Mouse (Mus musculus) lung, postnatal 0 days (tissue): Measurements from ENCODE around the gene Ethe1. TPM values are rescaled to one million over a fixed set of nuclear protein-coding genes. Genes with fewer than 3 reads are reported as not detected.
A peak's percentile ranks its signal among the peaks of the same experiment; 100 is the strongest.

Source experiments
- ATAC-seq: fragments of 200-750 bp; cut with Nextera tagmentation; 2 replicates; pipeline ENCODE4 v1.8.0; 2017; ENCODE audit warnings: moderate library complexity
- DNase-seq: peaks from one replicate; pipeline ENCODE4 v3.0.0-alpha.2; 2016; ENCODE audit warnings: low spot score
- H3K27ac ChIP-seq: fragments of 300-500 bp; sonication (generic); 2 replicates; pipeline ENCODE4 v1.5.1; 2014; ENCODE audit warnings: antibody characterized with exemption, mild to moderate bottlenecking, low read length, mixed read lengths
- H3K27me3 ChIP-seq: fragments of 300-500 bp; sonication (generic); replicated peaks from 2 replicates; pipeline ENCODE4 v1.6.1; 2014; ENCODE audit warnings: low read length, mixed read lengths; ENCODE audit not compliant: insufficient read depth
- H3K36me3 ChIP-seq: fragments of 300-500 bp; sonication (generic); 2 replicates; pipeline ENCODE4 v1.6.1; 2014; ENCODE audit warnings: low read length, mixed read lengths; ENCODE audit not compliant: insufficient read depth
- H3K4me1 ChIP-seq: fragments of 300-500 bp; sonication (generic); 2 replicates; pipeline ENCODE4 v1.6.1; 2014; ENCODE audit warnings: antibody characterized with exemption, low read depth, low read length, mixed read lengths; ENCODE audit not compliant: insufficient read depth
- H3K4me2 ChIP-seq: fragments of 300-500 bp; sonication (generic); replicated peaks from 2 replicates; pipeline ENCODE4 v1.6.1; 2014; ENCODE audit warnings: low read depth, mild to moderate bottlenecking, low read length, moderate library complexity, mixed read lengths
- H3K4me3 ChIP-seq: fragments of 300-500 bp; sonication (generic); 2 replicates; pipeline ENCODE4 v1.5.1; 2014; ENCODE audit warnings: low read depth, low read length
- H3K9ac ChIP-seq: fragments of 300-500 bp; sonication (generic); replicated peaks from 2 replicates; pipeline ENCODE4 v1.6.1; 2014; ENCODE audit warnings: low read depth, mild to moderate bottlenecking
- H3K9me3 ChIP-seq: fragments of 300-500 bp; sonication (generic); 2 replicates; pipeline ENCODE4 v1.6.1; 2016; ENCODE audit warnings: low read length, mixed read lengths
- CTCF ChIP-seq: IDR thresholded peaks from 2 replicates; pipeline ENCODE4 v1.5.1; 2016; ENCODE audit warnings: antibody characterized with exemption, mild to moderate bottlenecking
- EP300 ChIP-seq: IDR thresholded peaks from 2 replicates; pipeline ENCODE4 v1.6.1; 2016; ENCODE audit warnings: antibody characterized with exemption, mild to moderate bottlenecking, control low read depth
- WGBS: fragments of 180-500 bp; shearing (Covaris S2); extraction: QIAGEN DNeasy Blood & Tissue Kit; methylation state at CpG from one replicate; pipeline ENCODE4 v1.1.7; 2014; 5-methylcytosine and 5-hydroxymethylcytosine counted together
- polyA plus RNA-seq: library from polyadenylated mRNA; unstranded; fragments of >200 nt; fragmentation: Nextera tagmentation; extraction: Ambion mirVana; gene quantifications from 2 replicates; pipeline ENCODE4 v1.2.1, GENCODE M21; 2015

Gene Ethe1
- polyA plus RNA-seq, 1 experiment from 2014 or later: 13.4 TPM

- Histone ChIP-seq H3K36me3 (no peaks in the 10 kb centered on the region), H3K27ac (no peak overlapping the region), H3K4me3 (no peak overlapping the region), H3K4me2 (no peak overlapping the region), H3K9me3 (no peaks in the 10 kb centered on the region), H3K4me1 (no peaks in the 10 kb centered on the region), H3K27me3 (no peaks in the 10 kb centered on the region), H3K9ac (no peak overlapping the region)
- ATAC-seq (no peak), DNase-seq (no peak)
- 75% methylated on average over 2 of the region's 2 CpGs for WGBS
- TF ChIP-seq CTCF: no peak
- TF ChIP-seq EP300: no peak
Observed at GRCm38 (mm10) chr7:24595464-24595863, 8.1 kb downstream of the Ethe1 start.

- no peaks in the 10 kb centered on the region for H3K4me1 ChIP-seq
- H3K27me3 ChIP-seq: no peaks in the 10 kb centered on the region
- H3K4me3 ChIP-seq: no peak overlapping the region
- DNase-seq: no peak
- no peak overlapping the region for H3K9ac ChIP-seq
- TF ChIP-seq EP300: no peak
- TF ChIP-seq CTCF: no peak
- ATAC-seq: no peak
- no peaks in the 10 kb centered on the region for H3K36me3 ChIP-seq
- H3K4me2 ChIP-seq: no peak overlapping the region
- no peak overlapping the region for H3K27ac ChIP-seq
- H3K9me3 ChIP-seq: no peaks in the 10 kb centered on the region
- WGBS: 62% methylated on average over 4 of the region's 4 CpGs
Observed at GRCm38 (mm10) chr7:24598121-24598520, 10.8 kb downstream of the Ethe1 start.

- no peaks in the 10 kb centered on the region for H3K9me3 ChIP-seq
- H3K36me3 ChIP-seq: no peaks in the 10 kb centered on the region
- no peaks in the 10 kb centered on the region for H3K4me1 ChIP-seq
- peak; percentile 21 for DNase-seq
- H3K9ac ChIP-seq: no peak overlapping the region
- no peak overlapping the region for H3K4me2 ChIP-seq
- 57% methylated on average over 15 of the region's 15 CpGs for WGBS
- H3K4me3 ChIP-seq: no peak overlapping the region
- TF ChIP-seq EP300: no peak
- peak; percentile 45 for TF ChIP-seq CTCF
- ATAC-seq: peak; percentile 19; the same call in 1 of the 2 replicates
- no peaks in the 10 kb centered on the region for H3K27me3 ChIP-seq
- H3K27ac ChIP-seq: no peak overlapping the region
Observed at GRCm38 (mm10) chr7:24599211-24600067, 12.1 kb downstream of the Ethe1 start.

- peak; percentile 100 for TF ChIP-seq CTCF
- TF ChIP-seq EP300: no peak
- Histone ChIP-seq H3K4me2 (0 out of 2 replicates have a peak overlapping the region, but pooled peaks have one; percentile 19), H3K27ac (no peak overlapping the region), H3K4me3 (no peak overlapping the region), H3K36me3 (no peaks in the 10 kb centered on the region), H3K4me1 (no peaks in the 10 kb centered on the region), H3K9me3 (no peaks in the 10 kb centered on the region), H3K9ac (no peak overlapping the region), H3K27me3 (no peaks in the 10 kb centered on the region)
- WGBS: 5% methylated on average over 13 of the region's 13 CpGs
- ATAC-seq: peak; percentile 92
- peak; percentile 96 for DNase-seq
Observed at GRCm38 (mm10) chr7:24600941-24601597, 13.7 kb downstream of the Ethe1 start.

- Histone ChIP-seq H3K4me1 (no peaks in the 10 kb centered on the region), H3K9ac (no peak overlapping the region), H3K4me3 (no peak overlapping the region), H3K27ac (no peak overlapping the region), H3K4me2 (no peak overlapping the region), H3K36me3 (no peaks in the 10 kb centered on the region), H3K27me3 (peaks cover 5% of the 10 kb centered on the region; the same call in 1 of the 2 replicates), H3K9me3 (no peaks in the 10 kb centered on the region)
- WGBS: 71% methylated on average over 7 of the region's 7 CpGs
- ATAC-seq: no peak
- DNase-seq: no peak
- TF ChIP-seq CTCF (no peak), EP300 (no peak)
Observed at GRCm38 (mm10) chr7:24605561-24605960, 18.2 kb downstream of the Ethe1 start.

DNA sequence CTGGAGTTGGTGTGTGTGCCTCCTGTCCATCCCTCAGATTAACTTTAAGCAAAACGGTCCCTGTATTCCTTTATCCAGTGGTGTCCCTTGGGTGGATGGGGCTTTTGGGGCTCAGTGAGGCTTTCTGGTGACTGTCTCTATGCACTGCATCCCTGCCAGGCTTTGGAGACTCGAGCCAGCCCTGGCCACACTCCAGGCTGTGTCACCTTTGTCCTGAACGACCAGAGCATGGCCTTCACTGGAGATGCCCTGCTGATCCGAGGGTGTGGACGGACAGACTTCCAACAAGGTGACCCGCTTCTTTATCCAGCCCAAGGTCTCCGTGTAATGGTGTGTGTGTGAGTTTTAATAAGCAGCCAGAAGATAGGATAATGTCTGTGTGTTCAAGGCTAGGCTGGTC is 18.7 kb downstream of the Ethe1 start:
- no peaks in the 10 kb centered on the region for H3K9me3 ChIP-seq
- WGBS: 76% methylated on average over 7 of the region's 7 CpGs
- H3K4me1 ChIP-seq: no peaks in the 10 kb centered on the region
- no peak overlapping the region for H3K9ac ChIP-seq
- H3K4me2 ChIP-seq: no peak overlapping the region
- H3K27ac ChIP-seq: no peak overlapping the region
- no peak for TF ChIP-seq EP300
- no peak for TF ChIP-seq CTCF
- H3K36me3 ChIP-seq: no peaks in the 10 kb centered on the region
- H3K4me3 ChIP-seq: no peak overlapping the region
- H3K27me3 ChIP-seq: peaks cover 5% of the 10 kb centered on the region; the same call in 1 of the 2 replicates
- DNase-seq (no peak), ATAC-seq (no peak)
